Mouse (Mus musculus): ENCODE data around the gene Rab1a.

DNA sequence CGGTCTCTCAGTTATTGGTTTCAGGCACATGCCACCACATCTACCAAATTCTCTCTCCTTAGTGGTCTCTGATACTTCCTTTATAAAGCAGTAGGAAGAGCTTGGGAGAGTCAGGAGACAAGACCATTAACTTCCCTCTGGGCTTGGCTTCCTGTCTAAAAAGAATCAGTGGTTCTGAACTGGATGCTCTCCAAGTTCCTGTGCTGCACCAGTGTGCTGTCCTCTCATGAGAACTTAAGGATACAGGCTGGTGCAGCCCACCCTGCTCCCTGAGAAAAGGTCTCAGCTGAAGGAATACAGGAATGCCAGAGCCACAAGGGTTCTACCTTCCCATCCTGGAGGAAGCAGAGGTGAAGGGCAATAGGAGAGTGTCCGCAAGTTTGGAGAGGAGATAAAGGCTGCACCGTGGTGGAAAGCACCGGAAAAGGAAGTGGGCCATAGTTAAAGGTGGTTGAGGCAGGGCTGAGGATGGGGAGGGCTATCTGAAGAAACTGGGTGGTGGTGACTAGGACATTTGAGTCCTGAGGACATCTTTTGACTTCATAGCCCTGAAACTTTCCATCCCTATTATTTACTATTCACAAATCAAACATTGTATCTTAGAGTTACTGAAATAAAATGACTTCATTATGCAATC, 8.0 kb upstream of the Rab1a start:
- TF ChIP-seq CTCF (IDR thresholded peaks at IDR 0.05; ENCODE audit: extremely low read depth, insufficient read depth, low read length) (no peak), POLR2A (IDR thresholded peaks at IDR 0.05; ENCODE audit: extremely low read depth, insufficient read depth, low read length) (no peak)

All from cortical plate, adult 2 months (tissue).